Mouse (Mus musculus) granulocyte monocyte progenitor cell, adult 5-6 weeks (primary cell): ENCODE data around the gene Pih1d1. TPM values are rescaled to one million over a fixed set of nuclear protein-coding genes. Genes with fewer than 3 reads are reported as not detected.
"Not testable (repeated sequence)": the region's sequence is repeated elsewhere in the genome, so short reads cannot be mapped to it uniquely, and the experiment has no call there.

Experiments
- ATAC-seq: replicated peaks from 2 replicates; pipeline ENCODE4 v1.8.0; 2016; ENCODE audit warnings: mild to moderate bottlenecking, moderate TSS enrichment, inconsistent platforms; ENCODE audit not compliant: poor library complexity, severe bottlenecking
- total RNA-seq, 2 experiments: library from RNA; stranded (forward) in 1 of 2; stranded (reverse) in 1 of 2; fragments of 200-712, 200-1000 nt in 1 of 2; fragments of >200 nt in 1 of 2; fragmentation: Nextera tagmentation in 1 of 2; gene quantifications; 2 replicates each; pipeline ENCODE4 v1.2.3; 2014 to 2017

Pih1d1 gene
- 74.2 and 91.6 TPM in 2 replicates for total RNA-seq (2014; fragmentation: Nextera tagmentation)
- 48.8 and 58.4 TPM in 2 replicates for total RNA-seq (2017)

GRCm38 (mm10) chr7:45154096-45154992, at the start of gene Pih1d1, which contains the start of gene Aldh16a1:
Pih1d1 (plus strand) TSS chr7:45154303.
Aldh16a1 (minus strand) TSS chr7:45154584.
- peak; percentile 90 for ATAC-seq

- no peak for ATAC-seq
These were observed 49.2 kb upstream of the Pih1d1 start for GRCm38 (mm10) chr7:45104941-45105340.

- ATAC-seq: no peak
These were observed 48.6 kb upstream of the Pih1d1 start for GRCm38 (mm10) chr7:45105491-45105890.

- ATAC-seq: no peak
These were observed 47.7 kb upstream of the Pih1d1 start for GRCm38 (mm10) chr7:45106441-45106840.

- ATAC-seq: peak; percentile 41
These were observed 47.0 kb upstream of the Pih1d1 start for GRCm38 (mm10) chr7:45107052-45107645.

GRCm38 (mm10) chr7:45110089-45110488, 44.0 kb upstream of the Pih1d1 start:
- not testable (repeated sequence) for ATAC-seq

DNA sequence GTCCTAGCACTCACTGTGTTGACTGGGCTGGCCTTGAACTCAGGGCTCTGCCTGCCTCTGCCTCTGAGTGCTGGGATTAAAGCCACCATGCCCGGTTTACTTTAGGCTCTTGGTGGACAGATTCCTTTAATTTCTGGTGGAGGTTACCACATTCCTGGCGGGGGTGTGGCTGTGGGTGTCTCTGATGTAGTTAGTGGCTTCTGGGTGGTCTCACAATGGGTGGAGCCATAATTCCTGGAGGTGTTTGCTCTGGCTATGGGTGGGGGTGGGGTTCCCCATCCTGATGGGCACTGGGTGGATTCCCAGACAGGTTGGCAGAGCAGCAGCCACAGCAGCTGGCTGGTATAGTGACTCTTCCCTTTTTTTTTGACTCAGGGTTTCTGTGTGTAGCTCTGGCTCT, 42.2 kb upstream of the Pih1d1 start:
- ATAC-seq: peak; percentile 30; the same call in 1 of the 2 replicates

DNA sequence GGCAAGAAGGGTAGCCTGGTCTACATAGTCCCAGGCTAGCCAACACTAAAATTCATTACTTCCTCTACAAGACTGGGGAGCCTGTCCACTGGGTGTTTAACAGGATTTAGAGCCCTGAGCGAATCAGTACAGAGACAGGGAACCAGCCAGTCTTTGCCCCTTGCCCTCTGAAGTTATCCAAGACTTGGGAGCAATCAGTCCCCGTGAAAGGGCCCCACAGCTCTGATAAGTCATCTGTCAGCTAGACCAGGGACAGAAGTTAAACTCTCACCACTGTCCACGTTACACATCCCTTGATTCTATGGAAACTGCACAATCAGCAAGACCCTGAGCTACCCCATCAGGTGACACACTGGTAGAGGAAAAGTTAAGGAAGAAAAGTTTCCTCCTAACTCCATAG, 41.6 kb upstream of the Pih1d1 start:
- no peak for ATAC-seq

- no peak for ATAC-seq
These were observed 40.6 kb upstream of the Pih1d1 start for GRCm38 (mm10) chr7:45113476-45113875.

DNA sequence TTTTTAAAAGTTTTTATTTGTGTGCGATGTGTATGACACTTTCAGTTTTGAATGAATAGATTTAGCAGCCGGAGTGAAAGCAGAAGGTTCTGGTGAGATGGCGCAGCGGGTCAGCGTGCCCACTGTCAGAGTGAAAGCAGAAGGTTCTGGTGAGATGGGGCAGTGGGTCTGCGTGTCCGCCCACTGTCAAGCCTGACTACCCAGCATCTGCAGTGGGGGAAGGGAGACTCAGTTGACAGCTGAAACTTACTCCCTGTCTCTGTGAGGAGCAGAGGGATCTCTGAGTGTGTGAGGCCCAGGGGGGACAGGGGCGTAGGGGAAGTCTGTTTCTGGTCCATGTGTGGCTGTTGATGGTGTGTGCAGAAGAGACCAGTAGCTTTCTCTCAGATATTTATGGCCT, 36.5 kb upstream of the Pih1d1 start:
- ATAC-seq: no peak

GRCm38 (mm10) chr7:45118336-45118735, 35.8 kb upstream of the Pih1d1 start:
- no peak for ATAC-seq

- ATAC-seq: no peak
These were observed 34.1 kb upstream of the Pih1d1 start for GRCm38 (mm10) chr7:45119780-45120709.

- ATAC-seq: peak; percentile 10
These were observed 32.7 kb upstream of the Pih1d1 start for GRCm38 (mm10) chr7:45121404-45121803.

DNA sequence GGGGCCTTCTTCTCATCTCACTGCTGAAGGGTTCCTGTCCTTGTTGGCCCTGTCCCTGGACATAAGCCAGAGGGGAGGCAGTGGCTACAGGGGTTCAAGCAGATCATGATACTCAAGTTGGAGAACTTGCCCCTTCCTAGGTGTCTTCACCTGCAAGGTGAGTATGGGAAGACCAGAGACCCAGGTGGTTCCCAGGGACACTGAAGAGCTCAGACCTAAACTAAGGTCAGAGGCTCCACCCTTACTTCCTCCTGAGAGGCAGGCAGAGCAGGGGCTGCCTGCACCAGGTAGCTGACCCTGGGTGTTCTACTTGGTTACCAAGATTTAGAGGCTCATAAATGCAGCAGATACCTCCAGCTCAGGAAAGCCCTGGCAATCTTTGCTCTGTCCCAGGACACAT, 32.1 kb upstream of the Pih1d1 start:
- no peak for ATAC-seq

- ATAC-seq: no peak
These were observed 31.4 kb upstream of the Pih1d1 start for GRCm38 (mm10) chr7:45122561-45123185.

- ATAC-seq: no peak
These were observed 30.9 kb upstream of the Pih1d1 start for GRCm38 (mm10) chr7:45123186-45123570.

GRCm38 (mm10) chr7:45124224-45125143, 29.6 kb upstream of the Pih1d1 start, which contains the start of gene Rps11:
Rps11 (minus strand) TSS chr7:45124439.
- ATAC-seq: peak; percentile 68

DNA sequence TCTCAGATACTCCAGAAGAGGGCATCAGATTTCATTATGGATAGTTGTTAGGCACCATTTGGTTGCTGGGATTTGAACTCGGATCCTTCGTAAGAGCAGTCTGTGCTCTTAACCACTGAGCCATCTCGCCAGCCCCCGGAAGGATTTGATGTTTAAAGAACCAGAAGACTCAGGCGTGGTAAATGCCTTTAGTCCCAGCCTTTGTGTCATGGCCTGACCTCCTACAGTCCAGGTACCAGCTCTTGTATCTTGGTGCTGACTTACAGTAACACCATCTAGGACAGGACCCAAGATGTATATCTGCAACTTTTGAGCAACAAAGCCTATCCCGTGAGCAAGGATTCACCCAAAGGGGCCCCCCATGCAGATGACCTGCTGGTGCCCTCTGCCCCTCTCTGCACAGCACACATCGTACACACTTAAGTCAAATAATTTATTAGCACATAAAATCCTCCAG, 28.9 kb upstream of the Pih1d1 start:
- no peak for ATAC-seq

- not testable (repeated sequence) for ATAC-seq
These were observed 28.5 kb upstream of the Pih1d1 start for GRCm38 (mm10) chr7:45125649-45126048.
